Mouse (Mus musculus): ENCODE results near the gene Slc44a5. TPM values are rescaled to one million over a fixed set of nuclear protein-coding genes. Genes with fewer than 3 reads are reported as not detected.
"Not testable (repeated sequence)": the region's sequence is repeated elsewhere in the genome, so short reads cannot be mapped to it uniquely, and the experiment has no call there.

Slc44a5 gene
- total RNA-seq, 2 experiments from 2014 or later: 0.22 to 0.31 TPM

GRCm38 (mm10) chr3:154142618-154143017 is 169.4 kb downstream of the Slc44a5 start:
- DNase-seq: no peak
- intact Hi-C loops (cut with DNase I): no loop called here

- intact Hi-C loops (cut with DNase I): no loop called here
- no peak for DNase-seq
These were observed 172.5 kb downstream of the Slc44a5 start for GRCm38 (mm10) chr3:154145750-154146149.

- no peak for DNase-seq
- intact Hi-C loops (cut with DNase I): no loop called here
These were observed 176.5 kb downstream of the Slc44a5 start for GRCm38 (mm10) chr3:154149778-154150177.

GRCm38 (mm10) chr3:154153541-154153940 is 180.3 kb downstream of the Slc44a5 start:
- DNase-seq; intact Hi-C loops (cut with DNase I): not testable (repeated sequence)

GRCm38 (mm10) chr3:154165882-154166281 is 192.6 kb downstream of the Slc44a5 start:
- intact Hi-C loops (cut with DNase I): no loop called here

GRCm38 (mm10) chr3:154171881-154172592 is 198.8 kb downstream of the Slc44a5 start:
- DNase-seq: no peak
- intact Hi-C loops (cut with DNase I): no loop called here

More at GRCm38 (mm10) chr3:154165882-154166281, 192.6 kb downstream of the Slc44a5 start:
- DNase-seq: no peak

GRCm38 (mm10) chr3:154172593-154172965 is 199.3 kb downstream of the Slc44a5 start:
- DNase-seq: no peak
- intact Hi-C loops (cut with DNase I): no loop called here

- DNase-seq: no peak
- intact Hi-C loops (cut with DNase I): no loop called here
These were observed 200.3 kb downstream of the Slc44a5 start for GRCm38 (mm10) chr3:154173556-154173955.

GRCm38 (mm10) chr3:154174031-154174430 is 200.8 kb downstream of the Slc44a5 start:
- DNase-seq: no peak
- intact Hi-C loops (cut with DNase I): no loop called here

GRCm38 (mm10) chr3:154174766-154175165 is 201.5 kb downstream of the Slc44a5 start:
- intact Hi-C loops (cut with DNase I): no loop called here
- no peak for DNase-seq

GRCm38 (mm10) chr3:154177665-154178305 is 204.5 kb downstream of the Slc44a5 start:
- peak in 1 of 2 experiments; percentile 2 for DNase-seq
- intact Hi-C loops (cut with DNase I): no loop called here

- DNase-seq: no peak
- intact Hi-C loops (cut with DNase I): no loop called here
These were observed 206.2 kb downstream of the Slc44a5 start for GRCm38 (mm10) chr3:154179423-154179920.

- intact Hi-C loops (cut with DNase I): no loop called here
- DNase-seq: no peak
These were observed 209.8 kb downstream of the Slc44a5 start for GRCm38 (mm10) chr3:154182987-154183386.

GRCm38 (mm10) chr3:154183957-154184356 is 210.7 kb downstream of the Slc44a5 start:
- intact Hi-C loops (cut with DNase I): no loop called here
- DNase-seq: no peak

- no peak for DNase-seq
- intact Hi-C loops (cut with DNase I): no loop called here
These were observed 215.4 kb downstream of the Slc44a5 start for GRCm38 (mm10) chr3:154188668-154189067.

- intact Hi-C loops (cut with DNase I): no loop called here
- no peak for DNase-seq
These were observed 219.2 kb downstream of the Slc44a5 start for GRCm38 (mm10) chr3:154192328-154193030.

GRCm38 (mm10) chr3:154193189-154193840 is 220.1 kb downstream of the Slc44a5 start:
- DNase-seq: no peak
- intact Hi-C loops (cut with DNase I): no loop called here

GRCm38 (mm10) chr3:154200422-154200828 is 227.2 kb downstream of the Slc44a5 start:
- DNase-seq: no peak
- intact Hi-C loops (cut with DNase I): no loop called here

GRCm38 (mm10) chr3:154201796-154202195 is 228.6 kb downstream of the Slc44a5 start:
- no peak for DNase-seq
- intact Hi-C loops (cut with DNase I): no loop called here

GRCm38 (mm10) chr3:154202383-154202782 is 229.1 kb downstream of the Slc44a5 start:
- intact Hi-C loops (cut with DNase I): no loop called here
- no peak for DNase-seq

- intact Hi-C loops (cut with DNase I): no loop called here
- no peak for DNase-seq
These were observed 235.2 kb downstream of the Slc44a5 start for GRCm38 (mm10) chr3:154208479-154208878.

All from heart, postnatal 10 days (tissue).